ENCODE assay signal across 22 mouse cellular contexts in the genomic region with DNA sequence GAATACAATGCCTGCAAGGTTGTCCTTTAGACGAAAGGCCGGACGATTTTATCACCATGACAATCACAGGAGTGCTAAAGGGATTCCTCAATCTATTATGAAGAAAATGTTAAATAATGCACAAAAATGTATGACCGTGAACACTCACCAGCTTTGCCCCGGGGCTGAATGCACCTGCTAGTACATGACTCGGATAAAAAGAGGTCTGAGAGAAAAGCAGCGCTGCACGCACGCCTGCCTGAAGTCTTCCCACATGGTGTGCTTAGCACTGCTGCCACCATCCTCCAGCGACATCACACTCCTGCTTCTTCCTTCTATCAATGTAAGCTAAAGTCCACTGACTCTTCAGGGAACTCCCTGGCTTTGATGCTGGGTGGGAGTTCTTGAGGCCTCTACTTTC.
DNase-seq lines count a peak whose midpoint lies in the region; ATAC-seq lines count a peak whose summit lies in the region.
"Had no signal": no experiment of that assay in that cellular context is flagged by ENCODE, and none has a peak within 500 bp of the region (broad histone marks: within the 10 kb centered on the region; RNA-seq: fewer than 3 reads in every experiment).

No protein-coding gene starts in this region.

- no peak overlapping the region for H3K9ac ChIP-seq in midbrain, embryonic 14.5 days (replicated peaks; ENCODE audit: low read length)
- H3K9ac ChIP-seq in midbrain, embryonic 16.5 days (ENCODE audit: low read depth, low read length), result no peak overlapping the region
- H3K9ac ChIP-seq: forebrain, embryonic 13.5 days; hindbrain, embryonic 13.5 days had no signal

- 54% methylated on average over 10 of the region's 10 CpGs for WGBS in midbrain, embryonic 14.5 days
- 48% methylated on average over 10 of the region's 10 CpGs for WGBS in midbrain, embryonic 16.5 days

- H3K36me3 ChIP-seq in midbrain, embryonic 14.5 days (ENCODE audit: control insufficient read depth, insufficient read depth, low read length), result no peaks in the 10 kb centered on the region
- H3K36me3 ChIP-seq in midbrain, embryonic 16.5 days (ENCODE audit: control insufficient read depth, insufficient read depth, low read length), result no peaks in the 10 kb centered on the region
- H3K36me3 ChIP-seq: forebrain, embryonic 10.5 days; hindbrain, embryonic 10.5 days; hindbrain, embryonic 13.5 days had no signal

- intact Hi-C loops in heart, postnatal 10 days (cut with DNase I), result no loop called here

- peak; percentile 57 for DNase-seq in heart, adult 11 months
- DNase-seq in heart, postnatal 10 days, result no peak
- DNase-seq in midbrain, embryonic 14.5 days, result peak; percentile 55
- peak; percentile 4 for DNase-seq in R1 (ENCODE audit: low read depth, low spot score)
- DNase-seq in embryo, embryonic 10.5 days (ENCODE audit: low spot score), result no peak
- DNase-seq: adrenal gland, adult 2 months; adrenal gland, postnatal 25 days; cerebellum, adult 11-12 months; cerebellum, adult 8-10 months; cerebellum, postnatal 10 days; cerebellum, postnatal 36 days; gastrocnemius, postnatal 10 days; gastrocnemius, postnatal 36 days; heart, postnatal 36 days had no signal

- no peak overlapping the region for H3K4me2 ChIP-seq in midbrain, embryonic 14.5 days (ENCODE audit: low read length)
- H3K4me2 ChIP-seq in midbrain, embryonic 16.5 days (ENCODE audit: low read length), result no peak overlapping the region
- H3K4me2 ChIP-seq: forebrain, embryonic 13.5 days; heart, embryonic 11.5 days; hindbrain, embryonic 13.5 days had no signal

- H3K9me3 ChIP-seq in midbrain, embryonic 14.5 days (ENCODE audit: control insufficient read depth, low read length), result no peaks in the 10 kb centered on the region
- H3K9me3 ChIP-seq in midbrain, embryonic 16.5 days (replicated peaks; ENCODE audit: control insufficient read depth, low read length, poor library complexity, severe bottlenecking), result no peaks in the 10 kb centered on the region
- H3K9me3 ChIP-seq: forebrain, embryonic 10.5 days; forebrain, embryonic 13.5 days; hindbrain, embryonic 10.5 days; hindbrain, embryonic 13.5 days had no signal

- H3K27ac ChIP-seq in midbrain, embryonic 14.5 days (replicated peaks; ENCODE audit: low read depth, low read length), result no peak overlapping the region
- no peak overlapping the region for H3K27ac ChIP-seq in midbrain, embryonic 16.5 days (ENCODE audit: low read length)
- H3K27ac ChIP-seq: forebrain, embryonic 10.5 days; forebrain, embryonic 13.5 days; hindbrain, embryonic 10.5 days; hindbrain, embryonic 13.5 days had no signal

- no peak for ATAC-seq in midbrain, embryonic 14.5 days (ENCODE audit: low FRiP score, low TSS enrichment)
- ATAC-seq in midbrain, embryonic 16.5 days, result no peak
- ATAC-seq: forebrain, embryonic 13.5 days; forebrain, embryonic 16.5 days; hindbrain, embryonic 16.5 days had no signal

- no peaks in the 10 kb centered on the region for H3K4me1 ChIP-seq in midbrain, embryonic 14.5 days (ENCODE audit: control insufficient read depth, insufficient read depth, low read length)
- H3K4me1 ChIP-seq in midbrain, embryonic 16.5 days (ENCODE audit: control insufficient read depth, insufficient read depth, low read length), result peaks cover 4% of the 10 kb centered on the region; the same call in 1 of the 2 replicates
- H3K4me1 ChIP-seq: forebrain, embryonic 13.5 days; hindbrain, embryonic 10.5 days; hindbrain, embryonic 13.5 days had no signal

- no peaks in the 10 kb centered on the region for H3K27me3 ChIP-seq in midbrain, embryonic 14.5 days (ENCODE audit: control insufficient read depth, insufficient read depth, low read length)
- H3K27me3 ChIP-seq in midbrain, embryonic 16.5 days (ENCODE audit: control insufficient read depth, insufficient read depth, low read depth, low read length), result no peaks in the 10 kb centered on the region
- H3K27me3 ChIP-seq: forebrain, embryonic 13.5 days; hindbrain, embryonic 13.5 days had no signal

- no peak overlapping the region for H3K4me3 ChIP-seq in midbrain, embryonic 14.5 days (replicated peaks; ENCODE audit: low read depth, low read length)
- H3K4me3 ChIP-seq in midbrain, embryonic 16.5 days (ENCODE audit: low read depth, low read length), result no peak overlapping the region
- H3K4me3 ChIP-seq: forebrain, embryonic 10.5 days; forebrain, embryonic 13.5 days; hindbrain, embryonic 10.5 days; hindbrain, embryonic 13.5 days had no signal

Comparison
In these comparisons a context has a peak if more than half of its experiments do, and no peak if none do; other contexts are left out.
1. DNase-seq: peak in heart, adult 11 months (single experiment), midbrain, embryonic 14.5 days (single experiment) and R1 (single experiment); none in heart, postnatal 10 days (0 of 2) and embryo, embryonic 10.5 days (single experiment).